Mouse (Mus musculus) left cerebral cortex, adult 11 months (tissue): Measurements from ENCODE around the gene Ndufs8.

Experiments used
- DNase-seq: peaks from one replicate; pipeline ENCODE4 v3.0.0; 2022; ENCODE audit warnings: low spot score

Ndufs8 gene

GRCm38 (mm10) chr19:3930262-3931057 is 17.9 kb upstream of the Ndufs8 start:
- DNase-seq: no peak

GRCm38 (mm10) chr19:3929211-3929941 is 16.8 kb upstream of the Ndufs8 start, which contains the start of gene Aldh3b1:
TSS of gene Aldh3b1 (minus strand) at chr19:3929808.
- no peak for DNase-seq

- DNase-seq: no peak
Observed at GRCm38 (mm10) chr19:3928779-3929178, 16.2 kb upstream of the Ndufs8 start.

- no peak for DNase-seq
Observed at GRCm38 (mm10) chr19:3927989-3928388, 15.4 kb upstream of the Ndufs8 start.

- no peak for DNase-seq
Observed at GRCm38 (mm10) chr19:3926685-3927084, 14.1 kb upstream of the Ndufs8 start.

GRCm38 (mm10) chr19:3926279-3926678 is 13.7 kb upstream of the Ndufs8 start:
- no peak for DNase-seq

GRCm38 (mm10) chr19:3925859-3926258 is 13.3 kb upstream of the Ndufs8 start:
- no peak for DNase-seq

- no peak for DNase-seq
Observed at GRCm38 (mm10) chr19:3924868-3925267, 12.3 kb upstream of the Ndufs8 start.

GRCm38 (mm10) chr19:3924190-3924589 is 11.6 kb upstream of the Ndufs8 start:
- no peak for DNase-seq

GRCm38 (mm10) chr19:3923586-3923985 is 11.0 kb upstream of the Ndufs8 start:
- DNase-seq: no peak

- no peak for DNase-seq
Observed at GRCm38 (mm10) chr19:3922661-3923371, 10.2 kb upstream of the Ndufs8 start.

- DNase-seq: no peak
Observed at GRCm38 (mm10) chr19:3919928-3920327, 7.4 kb upstream of the Ndufs8 start.

- DNase-seq: no peak
Observed at GRCm38 (mm10) chr19:3916727-3917126, 4.2 kb upstream of the Ndufs8 start.

GRCm38 (mm10) chr19:3914535-3914934 is 2.0 kb upstream of the Ndufs8 start:
- DNase-seq: no peak

GRCm38 (mm10) chr19:3913692-3914091 is 1.1 kb upstream of the Ndufs8 start:
- no peak for DNase-seq

- DNase-seq: no peak
Observed at GRCm38 (mm10) chr19:3910206-3910605, 2.4 kb downstream of the Ndufs8 start.

- no peak for DNase-seq
Observed at GRCm38 (mm10) chr19:3907876-3908660, 4.5 kb downstream of the Ndufs8 start.

- no peak for DNase-seq
Observed at GRCm38 (mm10) chr19:3906795-3907786, 5.5 kb downstream of the Ndufs8 start, which contains the start of gene Tcirg1. TSS of gene Tcirg1 (minus strand) at chr19:3907133.

- DNase-seq: no peak
Observed at GRCm38 (mm10) chr19:3906326-3906725, 6.2 kb downstream of the Ndufs8 start.

- no peak for DNase-seq
Observed at GRCm38 (mm10) chr19:3905261-3905969, 7.2 kb downstream of the Ndufs8 start.
